13 mouse cellular contexts compared by ENCODE assay signal in the genomic region with DNA sequence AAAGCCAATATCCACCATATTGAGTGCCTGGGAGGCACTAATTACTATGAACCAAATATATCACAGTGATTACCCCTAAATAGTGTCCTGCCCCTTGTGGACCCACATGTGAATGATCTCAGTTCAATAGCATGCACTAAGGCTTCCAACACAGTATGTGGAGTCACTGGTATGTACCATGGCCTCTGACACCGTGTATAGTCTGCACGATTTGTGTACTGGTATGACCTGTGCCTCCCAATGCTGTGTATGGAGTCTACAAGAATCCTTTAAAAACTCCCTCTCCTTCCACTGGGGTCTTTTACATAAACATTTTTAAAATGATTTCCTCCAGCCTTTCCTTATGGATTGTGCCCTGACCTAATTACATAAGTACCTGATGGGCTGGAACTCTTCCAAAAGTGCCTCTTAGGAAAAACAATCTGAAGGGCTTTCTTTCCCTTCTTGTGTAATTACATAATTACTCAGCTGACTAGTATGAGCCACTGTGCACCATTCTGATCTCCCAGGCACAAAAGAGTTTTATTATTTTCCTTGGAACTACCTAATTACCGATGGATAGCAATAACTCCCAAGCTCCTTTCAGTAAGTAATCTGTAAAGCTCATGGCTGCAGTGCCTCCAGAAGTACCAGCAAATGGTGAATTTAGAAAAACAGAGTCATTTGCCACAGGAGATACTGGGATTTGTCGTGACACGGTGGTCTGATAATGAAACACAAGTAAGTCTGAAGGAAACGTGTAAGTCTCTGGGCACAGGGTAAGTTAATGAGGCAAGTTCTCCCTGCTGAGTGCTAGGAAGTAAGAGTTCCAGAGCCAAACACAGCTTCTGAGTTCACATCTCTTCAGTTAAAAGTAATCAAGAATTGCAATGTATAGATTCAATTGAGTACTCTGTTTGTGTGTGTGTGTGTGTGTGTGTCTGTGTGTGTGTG.
DNase-seq lines count a peak whose midpoint lies in the region; ATAC-seq and TF ChIP-seq lines count a peak whose summit lies in the region.
"Had no signal": no experiment of that assay in that cellular context is flagged by ENCODE, and none has a peak within 500 bp of the region (broad histone marks: within the 10 kb centered on the region; RNA-seq: fewer than 3 reads in every experiment).

No protein-coding gene starts in this region.

- no peak overlapping the region for H3K4me3 ChIP-seq in midbrain, embryonic 14.5 days (replicated peaks; ENCODE audit: low read depth, low read length)
- H3K4me3 ChIP-seq in midbrain, embryonic 10.5 days = no peak overlapping the region
- H3K4me3 ChIP-seq in lung, embryonic 14.5 days (ENCODE audit: low read depth, low read length) = no peak overlapping the region
- H3K4me3 ChIP-seq: gastrocnemius, adult 2 months; heart, embryonic 15.5 days had no signal

- no peaks in the 10 kb centered on the region for H3K36me3 ChIP-seq in midbrain, embryonic 14.5 days (ENCODE audit: control insufficient read depth, insufficient read depth, low read length)
- no peaks in the 10 kb centered on the region for H3K36me3 ChIP-seq in midbrain, embryonic 10.5 days
- H3K36me3 ChIP-seq in lung, embryonic 14.5 days (ENCODE audit: insufficient read depth) = no peaks in the 10 kb centered on the region
- H3K36me3 ChIP-seq: heart, embryonic 15.5 days had no signal

- no peak overlapping the region for H3K4me2 ChIP-seq in midbrain, embryonic 14.5 days (ENCODE audit: low read length)
- H3K4me2 ChIP-seq in lung, embryonic 14.5 days = no peak overlapping the region
- H3K4me2 ChIP-seq: heart, embryonic 15.5 days had no signal

- no peak overlapping the region for H3K9ac ChIP-seq in midbrain, embryonic 14.5 days (replicated peaks; ENCODE audit: low read length)
- no peak overlapping the region for H3K9ac ChIP-seq in lung, embryonic 14.5 days
- H3K9ac ChIP-seq: heart, embryonic 15.5 days; liver, embryonic 14.5 days had no signal

- no peak overlapping the region for H3K27ac ChIP-seq in midbrain, embryonic 14.5 days (replicated peaks; ENCODE audit: low read depth, low read length)
- no peak overlapping the region for H3K27ac ChIP-seq in midbrain, embryonic 10.5 days (replicated peaks)
- no peak overlapping the region for H3K27ac ChIP-seq in lung, embryonic 14.5 days (ENCODE audit: low read depth)
- H3K27ac ChIP-seq: gastrocnemius, adult 2 months; heart, embryonic 15.5 days; liver, embryonic 14.5 days had no signal

- no peak for TF ChIP-seq CTCF in lung, embryonic 14.5 days (IDR thresholded peaks at IDR 0.05; ENCODE audit: low read depth)

- no peaks in the 10 kb centered on the region for H3K27me3 ChIP-seq in midbrain, embryonic 14.5 days (ENCODE audit: control insufficient read depth, insufficient read depth, low read length)
- no peaks in the 10 kb centered on the region for H3K27me3 ChIP-seq in midbrain, embryonic 10.5 days (ENCODE audit: low read depth, poor library complexity, severe bottlenecking)
- no peaks in the 10 kb centered on the region for H3K27me3 ChIP-seq in lung, embryonic 14.5 days (ENCODE audit: insufficient read depth, low read length)
- H3K27me3 ChIP-seq: heart, embryonic 15.5 days had no signal

- WGBS in midbrain, embryonic 14.5 days = 78% methylated on average over 6 of the region's 6 CpGs
- 90% methylated on average over 6 of the region's 6 CpGs for WGBS in midbrain, embryonic 10.5 days
- 47% methylated on average over 6 of the region's 6 CpGs for WGBS in lung, embryonic 14.5 days

- H3K4me1 ChIP-seq in midbrain, embryonic 14.5 days (ENCODE audit: control insufficient read depth, insufficient read depth, low read length) = no peaks in the 10 kb centered on the region
- no peaks in the 10 kb centered on the region for H3K4me1 ChIP-seq in midbrain, embryonic 10.5 days
- H3K4me1 ChIP-seq in lung, embryonic 14.5 days (ENCODE audit: insufficient read depth) = peaks cover 10% of the 10 kb centered on the region

- DNase-seq in cerebellum, adult 9-10 months = peak; percentile 15
- DNase-seq in cerebellum, adult 8-10 months = no peak
- DNase-seq in midbrain, embryonic 14.5 days = peak; percentile 37
- no peak for DNase-seq in midbrain, embryonic 10.5 days (ENCODE audit: low spot score)
- peak; percentile 70 for DNase-seq in lung, embryonic 14.5 days
- peak; percentile 54 for DNase-seq in retina, postnatal 1 day
- no peak for DNase-seq in frontal cortex, adult 2 months (ENCODE audit: extremely low spot score in 1 of 2, low spot score in 1 of 2)
- no peak for DNase-seq in testis, postnatal 10 days (ENCODE audit: low spot score)
- DNase-seq: adrenal gland, postnatal 25 days; gastrocnemius, adult 2 months; kidney, adult 11 months had no signal

- no peak for ATAC-seq in midbrain, embryonic 14.5 days (ENCODE audit: low FRiP score, low TSS enrichment)
- ATAC-seq in lung, embryonic 14.5 days (ENCODE audit: insufficient read depth) = peak; percentile 61; the same call in 1 of the 2 replicates

- no peaks in the 10 kb centered on the region for H3K9me3 ChIP-seq in midbrain, embryonic 14.5 days (ENCODE audit: control insufficient read depth, low read length)
- H3K9me3 ChIP-seq in midbrain, embryonic 10.5 days (replicated peaks) = no peaks in the 10 kb centered on the region
- H3K9me3 ChIP-seq in lung, embryonic 14.5 days (ENCODE audit: low read depth, low read length) = no peaks in the 10 kb centered on the region
- H3K9me3 ChIP-seq: heart, embryonic 15.5 days had no signal

Comparison
In these comparisons a context has a peak if more than half of its experiments do, and no peak if none do; other contexts are left out.
1. DNase-seq: peak in cerebellum, adult 9-10 months (single experiment), midbrain, embryonic 14.5 days (single experiment), lung, embryonic 14.5 days (single experiment) and retina, postnatal 1 day (single experiment); none in cerebellum, adult 8-10 months (single experiment), midbrain, embryonic 10.5 days (single experiment), frontal cortex, adult 2 months (0 of 2) and testis, postnatal 10 days (single experiment).